Mouse (Mus musculus) CH12.LX (cell line): ENCODE results near the gene Zfhx3. TPM values are rescaled to one million over a fixed set of nuclear protein-coding genes. Genes with fewer than 3 reads are reported as not detected.

Experiments used
- DNase-seq: peaks from one replicate; pipeline ENCODE4 v3.0.0-alpha.2; 2013; ENCODE audit errors: extremely low read depth
- H3K27ac ChIP-seq: 2 replicates; pipeline ENCODE4 v1.5.1; 2012; ENCODE audit warnings: low read depth, mild to moderate bottlenecking, control low read depth, moderate library complexity; ENCODE audit not compliant: insufficient read depth
- H3K27me3 ChIP-seq: replicated peaks from 2 replicates; pipeline ENCODE3; 2012; ENCODE audit warnings: inconsistent platforms
- H3K36me3 ChIP-seq, 2 experiments: replicated peaks in 1 of 2; 2 replicates each; pipeline versions ENCODE3 to v1.6.1; 2012; ENCODE audit warnings: inconsistent platforms in 1 of 2, low read length in 1 of 2, mild to moderate bottlenecking in 1 of 2, mixed read lengths in 1 of 2, moderate library complexity in 1 of 2; ENCODE audit not compliant: control insufficient read depth in 1 of 2, insufficient read depth in 1 of 2
- H3K4me1 ChIP-seq, 2 experiments: 2 replicates each; pipeline ENCODE4 v1.6.1; 2012; ENCODE audit warnings: inconsistent platforms in 1 of 2, moderate library complexity in 1 of 2; ENCODE audit not compliant: insufficient read depth in 2 of 2, control insufficient read depth in 1 of 2
- H3K4me2 ChIP-seq: 2 replicates; pipeline ENCODE4 v1.6.1; 2012; ENCODE audit warnings: low read depth, mild to moderate bottlenecking, control low read depth; ENCODE audit not compliant: poor library complexity, insufficient read depth, severe bottlenecking
- H3K4me3 ChIP-seq, 3 experiments: fragments of 150-350 bp in 1 of 3; sonication (generic) in 1 of 3; replicated peaks in 1 of 3; 2 replicates each; pipeline versions ENCODE3 to v1.5.1; 2011 to 2012; ENCODE audit warnings: low read depth in 2 of 3, low read length in 2 of 3, mild to moderate bottlenecking in 2 of 3, moderate library complexity in 2 of 3, control low read depth in 1 of 3, improper control_type of control experiment in 1 of 3, inconsistent platforms in 1 of 3, mixed read lengths in 1 of 3; ENCODE audit not compliant: poor library complexity in 1 of 3
- H3K79me2 ChIP-seq: replicated peaks from 2 replicates; pipeline ENCODE4 v1.6.1; 2012; ENCODE audit warnings: mild to moderate bottlenecking, moderate library complexity; ENCODE audit not compliant: control insufficient read depth, poor library complexity, insufficient read depth, severe bottlenecking; ENCODE audit errors: extremely low read depth
- H3K9ac ChIP-seq: 2 replicates; pipeline ENCODE4 v1.6.1; 2012; ENCODE audit warnings: low read depth, mild to moderate bottlenecking, control low read depth, moderate library complexity; ENCODE audit not compliant: insufficient read depth
- H3K9me3 ChIP-seq: replicated peaks from 2 replicates; pipeline ENCODE3; 2012; ENCODE audit warnings: low read length, inconsistent platforms, mixed read lengths
- BHLHE40 ChIP-seq: IDR thresholded peaks from 2 replicates; pipeline ENCODE4 v1.6.1; 2011; ENCODE audit warnings: mild to moderate bottlenecking, low read depth, low read length, improper control_type of control experiment
- CHD1 ChIP-seq: IDR thresholded peaks from 2 replicates; pipeline ENCODE4 v1.6.1; 2012; ENCODE audit warnings: low read depth, low read length, improper control_type of control experiment, inconsistent platforms
- CHD2 ChIP-seq: IDR thresholded peaks from 2 replicates; pipeline ENCODE4 v1.6.1; 2011; ENCODE audit warnings: low read length, improper control_type of control experiment
- CTCF ChIP-seq, 2 experiments: IDR thresholded peaks in 1 of 2; conservative IDR thresholded peaks in 1 of 2; 2 replicates each; pipeline ENCODE4 v1.5.1; 2011 to 2012; ENCODE audit warnings: low read depth in 2 of 2, low read length in 2 of 2, improper control_type of control experiment in 1 of 2, inconsistent platforms in 1 of 2, mild to moderate bottlenecking in 1 of 2, moderate library complexity in 1 of 2
- E2F4 ChIP-seq: IDR thresholded peaks from 2 replicates; pipeline ENCODE4 v1.6.1; 2011; ENCODE audit warnings: low read depth, low read length, improper control_type of control experiment; ENCODE audit not compliant: insufficient replicate concordance
- ELF1 ChIP-seq: IDR thresholded peaks from 2 replicates; pipeline ENCODE4 v1.6.1; 2014; ENCODE audit warnings: low read depth, mild to moderate bottlenecking, inconsistent platforms, low read length, improper control_type of control experiment
- ETS1 ChIP-seq: conservative IDR thresholded peaks from 2 replicates; pipeline ENCODE4 v1.6.1; 2012; ENCODE audit warnings: low read depth, mild to moderate bottlenecking, inconsistent platforms, low read length, improper control_type of control experiment, moderate library complexity
- IRF4 ChIP-seq: IDR thresholded peaks from 2 replicates; pipeline ENCODE4 v1.6.1; 2014; ENCODE audit warnings: low read depth, mild to moderate bottlenecking, inconsistent platforms, low read length, improper control_type of control experiment
- JUN ChIP-seq: IDR thresholded peaks from 2 replicates; pipeline ENCODE4 v1.6.1; 2011; ENCODE audit warnings: low read depth, mild to moderate bottlenecking, low read length, improper control_type of control experiment, moderate library complexity; ENCODE audit not compliant: insufficient read depth
- JUND ChIP-seq: conservative IDR thresholded peaks from 2 replicates; pipeline ENCODE4 v1.6.1; 2011; ENCODE audit warnings: low read depth, low read length, improper control_type of control experiment
- MAFK ChIP-seq: IDR thresholded peaks from 2 replicates; pipeline ENCODE4 v1.6.1; 2011; ENCODE audit warnings: low read length, improper control_type of control experiment; ENCODE audit not compliant: insufficient replicate concordance
- MAX ChIP-seq: IDR thresholded peaks from 2 replicates; pipeline ENCODE4 v1.6.1; 2011; ENCODE audit warnings: low read length, improper control_type of control experiment
- MAZ ChIP-seq: IDR thresholded peaks from 2 replicates; pipeline ENCODE4 v1.6.1; 2012; ENCODE audit warnings: low read depth, mild to moderate bottlenecking, inconsistent platforms, low read length, improper control_type of control experiment, moderate library complexity
- MEF2A ChIP-seq: IDR thresholded peaks from 2 replicates; pipeline ENCODE4 v1.6.1; 2014; ENCODE audit warnings: low read depth, mild to moderate bottlenecking, inconsistent platforms, low read length, improper control_type of control experiment, borderline replicate concordance
- MXI1 ChIP-seq: IDR thresholded peaks from 2 replicates; pipeline ENCODE4 v1.6.1; 2011; ENCODE audit warnings: mild to moderate bottlenecking, low read depth, low read length, improper control_type of control experiment
- MYC ChIP-seq: IDR thresholded peaks from 2 replicates; pipeline ENCODE4 v1.6.1; 2011; ENCODE audit warnings: low read depth, mild to moderate bottlenecking, improper control_type of control experiment, low read length
- NELFE ChIP-seq: IDR thresholded peaks from 2 replicates; pipeline ENCODE4 v1.6.1; 2011; ENCODE audit warnings: low read depth, low read length, improper control_type of control experiment
- PAX5 ChIP-seq: IDR thresholded peaks from 2 replicates; pipeline ENCODE4 v1.6.1; 2012; ENCODE audit warnings: low read length, inconsistent platforms, mixed read lengths
- POLR2A ChIP-seq: IDR thresholded peaks from 2 replicates; pipeline ENCODE4 v1.6.1; 2011; ENCODE audit warnings: low read depth, mild to moderate bottlenecking, improper control_type of control experiment, low read length
- POLR2AphosphoS2 ChIP-seq: IDR thresholded peaks from 2 replicates; pipeline ENCODE4 v1.6.1; 2011; ENCODE audit warnings: low read depth, low read length, improper control_type of control experiment
- RCOR1 ChIP-seq: conservative IDR thresholded peaks from 2 replicates; pipeline ENCODE4 v1.6.1; 2012; ENCODE audit warnings: low read depth, mild to moderate bottlenecking, inconsistent platforms, low read length, improper control_type of control experiment
- SIN3A ChIP-seq: IDR thresholded peaks from 2 replicates; pipeline ENCODE4 v1.6.1; 2012; ENCODE audit warnings: low read length, improper control_type of control experiment, inconsistent platforms
- TBP ChIP-seq: conservative IDR thresholded peaks from 2 replicates; pipeline ENCODE4 v1.6.1; 2011; ENCODE audit warnings: low read depth, low read length, improper control_type of control experiment
- TCF12 ChIP-seq: IDR thresholded peaks from 2 replicates; pipeline ENCODE4 v1.6.1; 2014; ENCODE audit warnings: low read depth, mild to moderate bottlenecking, inconsistent platforms, low read length, improper control_type of control experiment
- UBTF ChIP-seq: IDR thresholded peaks from 2 replicates; pipeline ENCODE4 v1.6.1; 2012; ENCODE audit warnings: low read depth, mild to moderate bottlenecking, inconsistent platforms, low read length, improper control_type of control experiment, moderate library complexity
- USF1 ChIP-seq: IDR thresholded peaks from 2 replicates; pipeline ENCODE4 v1.6.1; 2014; ENCODE audit warnings: low read depth, mild to moderate bottlenecking, inconsistent platforms, low read length, improper control_type of control experiment
- USF2 ChIP-seq: conservative IDR thresholded peaks from 2 replicates; pipeline ENCODE4 v1.6.1; 2011; ENCODE audit warnings: low read depth, low read length, improper control_type of control experiment
- ZC3H11A ChIP-seq: IDR thresholded peaks from 2 replicates; pipeline ENCODE4 v1.6.1; 2012; ENCODE audit warnings: low read depth, mild to moderate bottlenecking, inconsistent platforms, low read length, improper control_type of control experiment
- ZKSCAN1 ChIP-seq: IDR thresholded peaks from 2 replicates; pipeline ENCODE4 v1.6.1; 2012; ENCODE audit warnings: low read depth, inconsistent platforms, low read length, improper control_type of control experiment, borderline replicate concordance
- dilution Hi-C: fragments of 300-500 bp; cut with MboI; formaldehyde crosslinking; loops from 2 replicates; pipeline ENCODE4 v1.14.3; 2020; ENCODE audit warnings: low sequenced_read_pairs; ENCODE audit not compliant: extremely low pct_unique_long_range_greater_than_20kb, extremely low pct_ligation_motif_present
- in situ Hi-C: fragments of 300-500 bp; cut with MboI; formaldehyde crosslinking; loops from 3 replicates; pipeline ENCODE4 v1.14.3; 2019; ENCODE audit warnings: low sequenced_read_pairs, low pct_ligation_motif_present, low pct_unique_long_range_greater_than_20kb, mixed read lengths
- polyA plus RNA-seq: library from polyadenylated mRNA; unstranded; fragments of >175 nt; gene quantifications from 2 replicates; pipeline ENCODE4 v1.2.1, GENCODE M21; 2012; ENCODE audit warnings: low read depth; ENCODE audit not compliant: insufficient read length
- total RNA-seq, 2 experiments: library from RNA; depleted of rRNA; stranded (reverse); fragments of 300-350 nt in 1 of 2; fragments of >200 nt in 1 of 2; gene quantifications; 2 replicates each; pipeline ENCODE4 v1.2.3; 2012 to 2014

Gene Zfhx3
- total and polyA plus RNA-seq, 3 experiments: 0.05 to 0.76 (median 0.68) TPM

- dilution Hi-C loops (no loop called here), in situ Hi-C loops (no loop called here)
- Histone ChIP-seq H3K9ac (no peak overlapping the region), H3K4me1 (peaks cover 2 to 4% of the 10 kb centered on the region in 2 experiments; a peak in 2 of 4 replicates), H3K4me3 (no peak overlapping the region), H3K27ac (no peak overlapping the region), H3K36me3 (no peaks in the 10 kb centered on the region), H3K4me2 (no peak overlapping the region), H3K9me3 (peaks cover 7% of the 10 kb centered on the region), H3K79me2 (no peaks in the 10 kb centered on the region), H3K27me3 (peaks cover 37% of the 10 kb centered on the region)
- TF ChIP-seq TBP (no peak), MAFK (no peak), ZC3H11A (no peak), JUND (no peak), RCOR1 (no peak), USF2 (no peak), MYC (no peak), ETS1 (no peak), POLR2AphosphoS2 (no peak), JUN (no peak), ZKSCAN1 (no peak), USF1 (no peak), E2F4 (no peak), CTCF (conservative IDR thresholded peaks at IDR 0.05 in 1 of 2, IDR thresholded peaks at IDR 0.05 in 1 of 2; ENCODE audit: low read depth in 2 of 2, low read length in 2 of 2) (no peak), UBTF (no peak), PAX5 (no peak)
- DNase-seq: no peak
Measured at GRCm38 (mm10) chr8:108699011-108699410, 756.6 kb downstream of the Zfhx3 start.

- in situ Hi-C loops: no loop called here
- Histone ChIP-seq H3K27me3 (peaks cover 40% of the 10 kb centered on the region), H3K4me2 (no peak overlapping the region), H3K27ac (no peak overlapping the region), H3K4me3 (no peak overlapping the region), H3K36me3 (no peaks in the 10 kb centered on the region), H3K4me1 (peaks cover 2 to 4% of the 10 kb centered on the region in 2 experiments; a peak in 2 of 4 replicates), H3K9me3 (peaks cover 7% of the 10 kb centered on the region), H3K9ac (no peak overlapping the region), H3K79me2 (no peaks in the 10 kb centered on the region)
- dilution Hi-C loops: no loop called here
- DNase-seq: no peak
- no peak for TF ChIP-seq JUND
- no peak for TF ChIP-seq POLR2AphosphoS2
- TF ChIP-seq ZC3H11A: no peak
- TF ChIP-seq TCF12: no peak
- TF ChIP-seq RCOR1: no peak
- TF ChIP-seq USF1: no peak
- no peak for TF ChIP-seq POLR2A
- TF ChIP-seq MXI1: no peak
- TF ChIP-seq IRF4: no peak
- no peak for TF ChIP-seq MAX
- TF ChIP-seq BHLHE40: no peak
- TF ChIP-seq MEF2A: no peak
- no peak for TF ChIP-seq NELFE
- TF ChIP-seq CHD1: no peak
- TF ChIP-seq CHD2: no peak
- no peak for TF ChIP-seq SIN3A
- no peak for TF ChIP-seq TBP
- no peak for TF ChIP-seq ELF1
- TF ChIP-seq MAZ: no peak
Measured at GRCm38 (mm10) chr8:108699454-108700345, 757.3 kb downstream of the Zfhx3 start.
